Mouse (Mus musculus) kidney, postnatal 0 days (tissue): ENCODE results near the gene Fthl17c. TPM values are rescaled to one million over a fixed set of nuclear protein-coding genes. Genes with fewer than 3 reads are reported as not detected.

Experiments used
- ATAC-seq: fragments of 200-750 bp; cut with Nextera tagmentation; replicated peaks from 2 replicates; pipeline ENCODE4 v1.8.0; 2017; ENCODE audit warnings: low read depth, moderate number of reproducible peaks, moderate TSS enrichment, moderate library complexity; ENCODE audit not compliant: low FRiP score
- DNase-seq: peaks from one replicate; pipeline ENCODE4 v3.0.0-alpha.2; 2016; ENCODE audit warnings: low spot score
- H3K27ac ChIP-seq: fragments of 300-500 bp; sonication (generic); 2 replicates; pipeline ENCODE4 v1.5.1; 2014; ENCODE audit warnings: mild to moderate bottlenecking
- H3K27me3 ChIP-seq: fragments of 300-500 bp; sonication (generic); 2 replicates; pipeline ENCODE4 v1.6.1; 2014; ENCODE audit warnings: low read length, mixed read lengths; ENCODE audit not compliant: insufficient read depth
- H3K36me3 ChIP-seq: fragments of 300-500 bp; sonication (generic); 2 replicates; pipeline ENCODE4 v1.6.1; 2014; ENCODE audit warnings: low read length, mixed read lengths; ENCODE audit not compliant: insufficient read depth
- H3K4me1 ChIP-seq: fragments of 300-500 bp; sonication (generic); replicated peaks from 2 replicates; pipeline ENCODE4 v1.6.1; 2014; ENCODE audit warnings: antibody characterized with exemption, low read length, mixed read lengths; ENCODE audit not compliant: insufficient read depth
- H3K4me2 ChIP-seq: fragments of 300-500 bp; sonication (generic); 2 replicates; pipeline ENCODE4 v1.6.1; 2014; ENCODE audit warnings: mild to moderate bottlenecking, low read length, moderate library complexity, mixed read lengths
- H3K4me3 ChIP-seq: fragments of 300-500 bp; sonication (generic); replicated peaks from 2 replicates; pipeline ENCODE4 v1.5.1; 2014; ENCODE audit warnings: low read depth, low read length
- H3K9ac ChIP-seq: fragments of 300-500 bp; sonication (generic); 2 replicates; pipeline ENCODE4 v1.6.1; 2014; ENCODE audit warnings: low read depth, low read length
- H3K9me3 ChIP-seq: fragments of 300-500 bp; sonication (generic); replicated peaks from 2 replicates; pipeline ENCODE4 v1.6.1; 2016; ENCODE audit warnings: low read length, inconsistent platforms, mixed read lengths
- CTCF ChIP-seq: IDR thresholded peaks from 2 replicates; pipeline ENCODE4 v1.5.1; 2016; ENCODE audit warnings: antibody characterized with exemption, low read depth, mild to moderate bottlenecking, moderate library complexity
- WGBS: fragments of 180-500 bp; shearing (Covaris S2); extraction: QIAGEN DNeasy Blood & Tissue Kit; methylation state at CpG from one replicate; pipeline ENCODE4 v1.1.7; 2014; 5-methylcytosine and 5-hydroxymethylcytosine counted together
- polyA plus RNA-seq: library from polyadenylated mRNA; unstranded; fragments of >200 nt; fragmentation: Nextera tagmentation; extraction: Ambion mirVana; gene quantifications from 2 replicates; pipeline ENCODE4 v1.2.1, GENCODE M21; 2015

Fthl17c gene
- polyA plus RNA-seq, 1 experiment from 2014 or later = not detected

- Histone ChIP-seq H3K27me3 (no peaks in the 10 kb centered on the region), H3K4me2 (no peak overlapping the region), H3K9ac (no peak overlapping the region), H3K9me3 (no peaks in the 10 kb centered on the region), H3K36me3 (no peaks in the 10 kb centered on the region), H3K4me3 (no peak overlapping the region), H3K4me1 (no peaks in the 10 kb centered on the region), H3K27ac (no peak overlapping the region)
- WGBS = 73% methylated on average over 8 of the region's 8 CpGs
- DNase-seq (no peak), ATAC-seq (no peak)
- TF ChIP-seq CTCF = no peak
Observed at GRCm38 (mm10) chrX:8944041-8944440, 32.3 kb downstream of the Fthl17c start.

GRCm38 (mm10) chrX:8927308-8927707 lies 49.1 kb downstream of the Fthl17c start:
- no peak for ATAC-seq
- WGBS = 46% methylated on average over 4 of the region's 4 CpGs

More at GRCm38 (mm10) chrX:8927308-8927707, 49.1 kb downstream of the Fthl17c start:
- peak; percentile 1 for DNase-seq
- TF ChIP-seq CTCF = no peak
- H3K36me3 ChIP-seq = no peaks in the 10 kb centered on the region
- H3K27me3 ChIP-seq = no peaks in the 10 kb centered on the region
- H3K27ac ChIP-seq = no peak overlapping the region
- no peaks in the 10 kb centered on the region for H3K9me3 ChIP-seq
- no peak overlapping the region for H3K4me3 ChIP-seq
- H3K4me1 ChIP-seq = no peaks in the 10 kb centered on the region
- H3K4me2 ChIP-seq = no peak overlapping the region
- H3K9ac ChIP-seq = no peak overlapping the region

Other genes with a start within 250 kb of the Fthl17c start
- not detected in 2 replicates for gene Ssx9, start 228.1 kb downstream of the Fthl17c start, polyA plus RNA-seq
- gene Ssxb5, start 172.9 kb downstream of the Fthl17c start, polyA plus RNA-seq = not detected in 2 replicates
- not detected in 2 replicates for gene Gm6592, start 132.6 kb downstream of the Fthl17c start, polyA plus RNA-seq
- gene Gm5751, start 102.3 kb downstream of the Fthl17c start, polyA plus RNA-seq = not detected in 2 replicates
- gene B630019K06Rik, start 84.2 kb downstream of the Fthl17c start, polyA plus RNA-seq = 4.3 and 4.9 TPM in 2 replicates
- gene Fthl17b, start 13.6 kb downstream of the Fthl17c start, polyA plus RNA-seq = not detected in 2 replicates
- gene Fthl17d, start 10.2 kb upstream of the Fthl17c start, polyA plus RNA-seq = not detected in 2 replicates
- gene Fthl17e, start 56.9 kb upstream of the Fthl17c start, polyA plus RNA-seq = not detected in 2 replicates
- not detected in 2 replicates for gene Fthl17f, start 86.5 kb upstream of the Fthl17c start, polyA plus RNA-seq
- gene 4930402K13Rik, start 128.0 kb upstream of the Fthl17c start, polyA plus RNA-seq = not detected in 2 replicates
- 0.71 and 0.82 TPM in 2 replicates for gene Lancl3, start 223.3 kb upstream of the Fthl17c start, polyA plus RNA-seq